Mouse (Mus musculus) ES-E14 (cell line): ENCODE measurements around the gene Dazl. TPM values are rescaled to one million over a fixed set of nuclear protein-coding genes. Genes with fewer than 3 reads are reported as not detected.

Experiments
- DNase-seq: peaks from one replicate; pipeline ENCODE4 v3.0.0-alpha.2; 2013; ENCODE audit warnings: low read depth, low spot score
- H3K27ac ChIP-seq: 2 replicates; pipeline ENCODE4 v1.5.1; 2012; ENCODE audit warnings: low read depth, mild to moderate bottlenecking, low read length, moderate library complexity, mixed read lengths; ENCODE audit not compliant: poor library complexity, insufficient read depth, severe bottlenecking
- H3K36me3 ChIP-seq: 2 replicates; pipeline ENCODE4 v1.6.1; 2012; ENCODE audit warnings: mild to moderate bottlenecking, low read length, moderate library complexity, mixed read lengths; ENCODE audit not compliant: control insufficient read depth, poor library complexity, insufficient read depth, severe bottlenecking
- H3K4me1 ChIP-seq, 2 experiments: fragments of 150-350 bp in 1 of 2; sonication (generic) in 1 of 2; 2 replicates each; pipeline ENCODE4 v1.6.1; 2012; ENCODE audit warnings: low read length in 2 of 2, mild to moderate bottlenecking in 1 of 2, mixed read lengths in 1 of 2; ENCODE audit not compliant: control insufficient read depth in 2 of 2, insufficient read depth in 2 of 2, poor library complexity in 1 of 2
- H3K4me3 ChIP-seq, 2 experiments: fragments of 150-350 bp in 1 of 2; sonication (generic) in 1 of 2; 2 replicates each; pipeline ENCODE4 v1.5.1; 2012; ENCODE audit warnings: low read length in 2 of 2, low read depth in 1 of 2, mild to moderate bottlenecking in 1 of 2, mixed read lengths in 1 of 2; ENCODE audit not compliant: insufficient read depth in 1 of 2, poor library complexity in 1 of 2, severe bottlenecking in 1 of 2
- H3K9ac ChIP-seq: 2 replicates; pipeline ENCODE4 v1.6.1; 2012; ENCODE audit warnings: low read depth, mild to moderate bottlenecking, low read length, mixed read lengths; ENCODE audit not compliant: poor library complexity, insufficient read depth, severe bottlenecking
- H3K9me3 ChIP-seq: fragments of 150-350 bp; sonication (generic); 2 replicates; pipeline ENCODE4 v1.6.1; 2012; ENCODE audit warnings: low read depth, mild to moderate bottlenecking, low read length; ENCODE audit not compliant: control insufficient read depth, insufficient read depth
- CHD2 ChIP-seq: IDR thresholded peaks from 2 replicates; pipeline ENCODE4 v1.6.1; 2014; ENCODE audit warnings: mild to moderate bottlenecking, low read depth, low read length, inconsistent platforms
- HCFC1 ChIP-seq: IDR thresholded peaks from 2 replicates; pipeline ENCODE4 v1.6.1; 2012; ENCODE audit warnings: low read length, inconsistent platforms, borderline replicate concordance; ENCODE audit not compliant: insufficient read depth
- MAFK ChIP-seq: IDR thresholded peaks from 2 replicates; pipeline ENCODE4 v1.6.1; 2014; ENCODE audit warnings: mild to moderate bottlenecking, low read depth, low read length, inconsistent platforms; ENCODE audit not compliant: insufficient read depth
- ZC3H11A ChIP-seq: IDR thresholded peaks from 2 replicates; pipeline ENCODE4 v1.6.1; 2012; ENCODE audit warnings: low read depth, mild to moderate bottlenecking, inconsistent platforms, low read length, borderline replicate concordance
- ZNF384 ChIP-seq: IDR thresholded peaks from 2 replicates; pipeline ENCODE4 v1.6.1; 2012; ENCODE audit warnings: low read depth, low read length, inconsistent platforms
- in situ Hi-C, 2 experiments: fragments of 600-800 bp; cut with MboI; formaldehyde crosslinking; loops; one replicate each; pipeline ENCODE4 v1.15.1; 2025; ENCODE audit warnings: low sequenced_read_pairs in 2 of 2, inconsistent platforms in 1 of 2; ENCODE audit not compliant: unreplicated experiment in 2 of 2
- total RNA-seq: library from RNA; depleted of rRNA; stranded (reverse); fragments of 300-350 nt; gene quantifications from 2 replicates; pipeline ENCODE4 v1.2.3, GENCODE M21; 2012

Dazl gene
- total RNA-seq, 1 experiment = 17.0 TPM

- H3K27ac ChIP-seq = no peak overlapping the region
- no peak for DNase-seq
- in situ Hi-C loops = no loop called here
- no peaks in the 10 kb centered on the region for H3K4me1 ChIP-seq
- H3K36me3 ChIP-seq = no peaks in the 10 kb centered on the region
- H3K9ac ChIP-seq = no peak overlapping the region
- TF ChIP-seq ZC3H11A = no peak
- no peak for TF ChIP-seq ZNF384
- TF ChIP-seq MAFK = no peak
- TF ChIP-seq HCFC1 = no peak
- TF ChIP-seq CHD2 = no peak
- H3K4me3 ChIP-seq = no peak overlapping the region
- no peaks in the 10 kb centered on the region for H3K9me3 ChIP-seq
Measured at GRCm38 (mm10) chr17:50260856-50261255, 32.6 kb downstream of the Dazl start.

- H3K9ac ChIP-seq = no peak overlapping the region
- DNase-seq = no peak
- H3K9me3 ChIP-seq = no peaks in the 10 kb centered on the region
- in situ Hi-C loops = no loop called here
- H3K4me1 ChIP-seq = no peaks in the 10 kb centered on the region
- TF ChIP-seq CHD2 = no peak
- no peak for TF ChIP-seq ZNF384
- TF ChIP-seq HCFC1 = no peak
- TF ChIP-seq ZC3H11A = no peak
- no peak for TF ChIP-seq MAFK
- H3K4me3 ChIP-seq = no peak overlapping the region
- no peak overlapping the region for H3K27ac ChIP-seq
- no peaks in the 10 kb centered on the region for H3K36me3 ChIP-seq
Measured at GRCm38 (mm10) chr17:50246605-50247004, 46.8 kb downstream of the Dazl start.

GRCm38 (mm10) chr17:50244675-50245074, 48.8 kb downstream of the Dazl start:
- Histone ChIP-seq H3K9me3 (no peaks in the 10 kb centered on the region), H3K27ac (no peak overlapping the region), H3K4me3 (no peak overlapping the region), H3K9ac (no peak overlapping the region), H3K4me1 (no peaks in the 10 kb centered on the region), H3K36me3 (no peaks in the 10 kb centered on the region)
- no peak for DNase-seq
- in situ Hi-C loops = no loop called here
- TF ChIP-seq HCFC1 (no peak), ZC3H11A (no peak), ZNF384 (no peak), MAFK (no peak), CHD2 (no peak)

- no peaks in the 10 kb centered on the region for H3K36me3 ChIP-seq
- in situ Hi-C loops = no loop called here
- DNase-seq = no peak
- H3K4me1 ChIP-seq = no peaks in the 10 kb centered on the region; a peak in 1 of 4 replicates
- no peak overlapping the region for H3K27ac ChIP-seq
- no peak for TF ChIP-seq ZNF384
- TF ChIP-seq ZC3H11A = no peak
- TF ChIP-seq MAFK = no peak
- TF ChIP-seq CHD2 = no peak
- no peak for TF ChIP-seq HCFC1
- H3K9me3 ChIP-seq = no peaks in the 10 kb centered on the region
- no peak overlapping the region for H3K4me3 ChIP-seq
- no peak overlapping the region for H3K9ac ChIP-seq
Measured at GRCm38 (mm10) chr17:50243326-50243725, 50.1 kb downstream of the Dazl start.
